Mouse (Mus musculus): ENCODE data around the gene Nrip3.

The Nrip3 gene

DNA sequence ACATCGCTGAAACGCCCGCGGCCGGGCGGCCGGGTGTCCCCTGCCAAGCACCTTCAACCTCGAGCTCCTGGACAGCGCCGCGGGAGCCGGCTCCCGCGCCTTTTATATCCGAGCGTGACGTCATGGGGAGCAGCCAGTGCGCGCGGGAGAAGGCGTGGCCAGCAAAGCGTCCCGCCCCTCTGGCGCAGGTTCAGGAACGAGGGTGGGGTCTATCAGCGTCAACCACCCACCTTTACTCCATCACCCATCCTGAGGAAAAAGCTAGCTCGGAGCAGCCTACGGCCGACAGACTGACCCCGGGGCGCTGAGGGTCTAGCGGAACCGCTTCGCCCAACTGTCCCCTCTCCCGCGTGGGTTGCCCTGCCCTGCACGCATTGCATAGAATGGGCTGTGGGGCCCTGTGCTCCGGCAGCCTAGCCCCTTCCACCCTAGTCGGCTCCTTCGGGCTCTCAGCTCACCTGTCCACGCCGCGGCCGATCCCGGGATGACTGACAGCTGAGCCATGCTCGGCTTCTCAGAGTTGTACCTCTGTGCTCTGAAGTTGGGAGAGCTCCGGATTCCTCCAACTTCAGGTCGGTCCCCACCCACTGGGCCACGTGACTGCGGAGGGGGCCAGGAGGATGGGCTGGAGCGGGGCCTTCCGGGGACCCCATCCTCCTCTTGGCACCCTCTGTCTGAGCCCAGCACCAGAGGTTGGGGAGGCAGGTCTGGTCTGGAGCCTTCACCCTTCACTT, at the start of gene Nrip3:
Gene Nrip3 (minus strand): TSS at position 556 of the 734 bp plus-strand sequence.
- peak; percentile 48 for DNase-seq

DNA sequence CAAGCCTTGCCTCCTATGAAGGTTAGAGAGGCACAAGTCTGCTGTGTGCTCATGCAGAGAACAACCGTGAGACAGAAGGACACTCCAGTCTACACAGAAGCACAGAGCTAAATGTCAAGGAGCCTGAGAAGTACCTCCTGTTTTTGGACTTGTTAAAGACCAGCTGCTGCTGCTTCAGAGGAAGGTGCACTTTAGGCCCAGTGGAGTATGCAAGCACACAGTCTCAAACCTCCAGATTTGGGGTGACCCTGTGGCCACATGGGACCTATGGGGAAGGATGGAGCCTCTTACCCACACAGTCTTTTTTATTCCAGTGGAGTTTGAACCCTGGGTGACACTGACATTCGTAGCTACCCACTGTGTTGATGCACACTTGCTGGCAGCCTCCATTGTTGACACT, 49.6 kb upstream of the Nrip3 start:
- no peak for DNase-seq

DNA sequence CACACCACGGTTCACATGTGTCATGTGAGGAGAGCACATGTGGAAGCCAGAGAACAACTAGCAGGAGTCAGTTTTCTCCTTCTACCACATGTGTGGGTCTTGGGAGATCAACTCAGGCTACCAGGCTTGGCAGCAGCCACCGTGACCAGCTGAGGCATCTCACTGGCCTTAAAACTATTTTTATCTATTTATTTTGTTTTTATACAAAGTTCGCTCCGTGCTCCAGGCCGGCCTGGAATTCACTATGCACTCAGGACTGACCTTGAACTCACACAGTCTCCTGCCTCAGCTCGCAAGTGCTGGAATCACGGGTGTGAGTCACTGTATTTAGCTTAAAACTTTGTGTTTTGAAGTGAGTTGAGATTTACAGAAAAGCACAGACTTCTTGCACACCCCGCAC, 45.1 kb upstream of the Nrip3 start:
- peak; percentile 5 for DNase-seq

GRCm38 (mm10) chr7:109825293-109825692, 43.5 kb upstream of the Nrip3 start:
- no peak for DNase-seq

DNA sequence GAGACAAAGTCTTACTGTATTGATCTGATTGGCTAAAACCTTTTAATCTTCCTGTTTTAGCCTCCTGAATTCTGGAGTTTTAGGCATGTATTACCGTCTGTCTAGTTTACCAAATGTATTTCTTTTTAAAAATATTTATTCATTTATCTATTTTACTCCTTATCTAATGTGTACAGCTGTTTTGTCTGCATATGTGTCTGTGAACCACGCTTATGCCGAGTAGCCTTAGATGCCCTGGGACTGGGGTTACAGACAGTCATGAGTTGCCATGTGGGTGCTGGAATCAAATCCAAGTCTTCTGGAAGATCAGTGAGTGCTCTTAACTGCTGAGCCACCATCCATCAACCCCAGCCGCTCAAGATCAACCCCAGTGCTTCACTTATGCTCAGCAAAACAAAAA, 36.8 kb upstream of the Nrip3 start:
- no peak for DNase-seq

- no peak for DNase-seq
Observed at GRCm38 (mm10) chr7:109817954-109818353, 36.1 kb upstream of the Nrip3 start.

- no peak for DNase-seq
Observed at GRCm38 (mm10) chr7:109813330-109814140, 31.7 kb upstream of the Nrip3 start.

DNA sequence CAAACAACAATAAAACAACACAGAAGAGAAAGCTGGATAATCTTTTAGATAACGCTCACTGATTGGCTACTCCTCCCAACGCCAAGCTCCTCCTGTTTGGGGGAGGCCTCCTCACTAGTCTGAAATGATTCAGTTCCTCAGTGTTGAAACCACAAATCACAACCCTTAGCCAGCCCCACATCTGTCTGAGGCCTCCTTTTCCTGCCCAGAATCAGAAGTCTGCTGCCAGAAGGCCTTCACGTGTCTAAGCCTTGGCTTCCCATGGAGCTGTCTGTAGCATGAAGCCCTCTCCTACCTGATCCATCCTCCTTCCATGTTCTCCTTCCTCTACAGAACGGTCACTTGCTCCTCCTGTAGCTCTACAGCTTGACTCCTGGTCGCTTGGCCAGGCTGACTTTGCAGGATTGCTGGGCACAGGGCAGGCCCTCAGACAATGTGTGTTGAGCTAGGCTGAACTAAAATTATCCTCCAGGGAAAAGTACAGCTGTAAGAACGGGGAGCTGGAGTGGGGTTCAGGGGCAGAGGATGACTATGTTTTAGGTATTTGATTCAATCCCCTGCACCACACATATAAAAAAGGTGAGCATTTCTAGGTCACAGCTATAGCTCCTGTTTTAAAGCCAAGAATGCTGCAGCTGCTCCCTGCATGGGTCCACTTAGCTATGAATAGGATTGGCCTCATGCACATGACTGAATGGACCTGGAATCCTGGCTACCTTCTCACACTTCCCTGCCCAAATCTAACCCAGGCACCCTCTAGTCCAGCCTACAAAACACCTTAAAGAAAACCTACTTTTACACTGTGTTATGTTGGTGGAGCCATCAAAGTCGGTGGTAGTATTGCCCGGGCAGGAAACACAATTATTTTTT, 26.0 kb upstream of the Nrip3 start:
- DNase-seq, result no peak

GRCm38 (mm10) chr7:109804843-109805242, 23.0 kb upstream of the Nrip3 start:
- DNase-seq, result no peak

GRCm38 (mm10) chr7:109804355-109804754, 22.5 kb upstream of the Nrip3 start:
- no peak for DNase-seq

DNA sequence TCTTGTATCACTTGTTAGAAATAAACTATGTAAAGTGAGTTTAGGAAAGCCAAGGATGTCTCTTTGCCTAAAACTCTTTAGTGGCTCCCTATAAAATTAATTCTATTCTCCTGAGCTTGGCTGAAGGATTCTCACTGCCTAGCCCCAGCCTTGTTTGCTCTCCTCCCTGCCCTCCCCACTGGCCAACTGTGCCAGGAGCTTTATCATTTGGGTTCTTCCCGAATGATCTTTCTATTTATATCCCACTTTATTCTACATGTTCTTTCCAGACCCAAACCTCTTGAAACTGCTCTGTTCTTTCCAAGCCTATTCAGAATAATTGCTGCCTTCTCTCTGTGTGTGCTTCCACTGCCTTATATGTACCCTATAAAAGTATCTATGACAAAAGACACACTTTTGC, 21.7 kb upstream of the Nrip3 start:
- no peak for DNase-seq

DNA sequence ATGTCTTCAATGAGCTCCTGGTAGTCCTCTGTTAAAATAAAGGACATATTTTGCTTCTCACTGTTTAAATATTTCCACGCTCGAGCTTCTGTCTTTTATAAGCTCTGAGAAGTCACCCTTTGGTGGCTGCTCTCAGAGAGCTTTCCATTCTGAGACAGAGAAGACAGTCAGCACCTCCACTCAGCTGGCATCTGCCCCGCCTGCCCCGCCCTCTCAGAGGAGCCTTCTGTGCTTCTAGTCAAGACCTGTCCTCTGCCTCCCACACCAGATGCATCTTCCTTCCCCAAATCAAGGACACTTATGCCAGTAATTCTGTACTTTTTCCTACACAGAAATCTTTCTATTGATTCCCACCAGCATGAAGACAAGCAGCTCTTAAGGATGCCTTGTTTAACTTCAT, 18.8 kb upstream of the Nrip3 start:
- no peak for DNase-seq

DNA sequence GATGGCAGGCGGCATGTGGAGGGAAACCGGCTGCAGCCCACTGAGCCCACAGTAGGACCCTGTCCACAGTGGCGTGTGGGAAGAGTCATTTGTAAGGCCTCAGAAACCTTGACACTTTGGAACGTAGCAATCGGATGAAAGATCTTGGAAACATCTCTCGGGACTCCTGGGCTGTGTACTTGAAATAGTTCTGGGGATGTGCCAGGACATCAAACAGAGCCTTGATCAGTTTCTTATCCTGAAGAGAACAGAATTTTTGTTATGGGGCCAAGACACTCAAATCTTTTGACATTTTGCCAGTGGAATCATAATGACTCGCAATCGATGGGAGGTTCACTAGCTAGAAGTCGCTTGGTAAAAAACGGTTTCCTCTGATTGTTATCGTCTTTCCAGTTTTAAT, 17.3 kb upstream of the Nrip3 start:
- no peak for DNase-seq

GRCm38 (mm10) chr7:109795564-109795963, 13.7 kb upstream of the Nrip3 start:
- DNase-seq, result no peak

GRCm38 (mm10) chr7:109794556-109794955, 12.7 kb upstream of the Nrip3 start:
- DNase-seq, result no peak

DNA sequence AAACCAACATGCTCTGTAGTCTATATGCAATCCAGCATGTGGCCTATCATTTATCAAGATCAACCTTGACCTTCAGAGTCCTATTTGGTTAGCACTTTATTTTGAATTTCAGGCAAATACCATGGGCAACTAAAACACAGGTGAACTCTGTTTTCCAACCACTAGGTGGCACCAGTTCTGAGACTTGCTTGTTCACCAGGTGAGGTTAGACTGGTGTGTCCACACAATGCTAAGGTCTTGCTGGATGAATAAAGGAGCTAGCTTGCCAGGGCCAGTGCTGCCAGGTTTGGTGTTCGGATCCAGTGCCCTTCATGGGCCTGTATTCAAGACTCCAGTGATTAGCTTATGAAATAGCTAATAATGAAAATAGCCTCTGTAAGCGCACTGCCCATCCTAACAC, 10.9 kb upstream of the Nrip3 start:
- peak; percentile 32 for DNase-seq

DNA sequence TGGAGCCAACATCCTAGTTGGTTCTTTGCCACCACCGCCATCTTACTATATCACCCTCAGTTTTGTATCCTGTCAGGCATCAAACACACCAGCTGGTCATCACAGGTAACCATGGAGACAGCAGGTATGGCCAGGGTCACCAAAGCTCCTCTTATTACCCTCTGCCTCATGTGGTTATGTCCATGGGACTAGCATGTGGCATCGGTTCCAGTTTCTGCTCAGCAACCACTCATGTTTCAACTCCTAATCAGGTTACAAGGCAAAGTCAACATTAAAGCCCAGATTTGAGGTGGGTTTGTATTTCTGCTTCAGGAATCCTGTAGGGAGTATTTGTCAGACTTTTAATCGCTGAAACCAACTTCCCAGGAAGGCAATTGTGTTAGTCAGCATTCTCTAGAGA, 9.0 kb upstream of the Nrip3 start:
- no peak for DNase-seq

DNA sequence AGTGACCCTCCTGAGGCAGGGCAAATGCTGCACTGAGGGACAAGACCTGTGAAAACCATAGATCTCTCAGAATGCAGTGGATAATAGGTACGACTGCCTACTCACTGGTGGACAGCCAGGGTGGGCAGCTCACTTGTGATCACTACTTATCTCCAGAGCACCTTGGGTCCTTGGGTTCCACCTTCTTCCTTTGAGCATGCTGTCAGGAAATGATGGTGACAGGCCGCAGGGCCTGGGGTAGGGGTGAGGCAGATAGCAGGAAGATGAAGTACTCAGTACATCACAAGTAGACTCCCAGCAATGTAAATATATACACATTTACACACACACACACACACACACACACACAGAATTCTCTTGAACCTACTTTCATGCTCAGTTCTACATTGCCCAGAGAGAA, 6.0 kb upstream of the Nrip3 start:
- DNase-seq, result no peak

- no peak for DNase-seq
Observed at GRCm38 (mm10) chr7:109783281-109783680, 1.5 kb upstream of the Nrip3 start.

- DNase-seq, result no peak
Observed at GRCm38 (mm10) chr7:109781087-109781469, 747 bp downstream of the Nrip3 start.

DNA sequence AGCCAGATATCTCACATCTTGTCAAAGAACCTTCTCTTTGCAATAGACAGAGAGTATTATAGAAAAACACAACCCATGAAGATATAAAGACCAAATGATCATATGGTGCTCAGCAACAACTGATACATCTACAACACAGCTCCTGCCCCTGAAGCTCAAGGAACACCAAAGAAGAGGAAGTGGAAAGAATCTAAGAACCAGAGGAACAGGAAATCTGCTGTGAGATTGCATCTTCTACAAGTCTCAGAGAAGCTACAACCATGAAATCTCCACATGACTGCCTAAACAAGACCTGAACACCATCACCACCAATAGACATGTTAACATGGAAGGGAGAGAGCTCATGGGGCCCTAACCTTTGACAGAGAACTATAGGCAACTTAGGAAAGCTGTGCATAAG, 9.6 kb downstream of the Nrip3 start:
- no peak for DNase-seq

- DNase-seq, result no peak
Observed at GRCm38 (mm10) chr7:109768699-109769383, 13.0 kb downstream of the Nrip3 start.
